Mouse (Mus musculus) heart, embryonic 12.5 days (tissue): ENCODE results near the gene Nfic. TPM values are rescaled to one million over a fixed set of nuclear protein-coding genes. Genes with fewer than 3 reads are reported as not detected.

Source experiments
- ATAC-seq: fragments of 200-750 bp; cut with Nextera tagmentation; 2 replicates; pipeline ENCODE4 v1.8.0; 2017; ENCODE audit warnings: moderate TSS enrichment, moderate library complexity; ENCODE audit not compliant: insufficient number of reproducible peaks, low FRiP score
- H3K27ac ChIP-seq: fragments of 300-500 bp; sonication (generic); 2 replicates; pipeline ENCODE4 v1.5.1; 2016; ENCODE audit warnings: mild to moderate bottlenecking, moderate library complexity; ENCODE audit not compliant: poor library complexity, severe bottlenecking
- H3K27me3 ChIP-seq: fragments of 300-500 bp; sonication (generic); replicated peaks from 2 replicates; pipeline ENCODE4 v1.6.1; 2016; ENCODE audit warnings: mild to moderate bottlenecking, moderate library complexity
- H3K36me3 ChIP-seq: fragments of 300-500 bp; sonication (generic); 2 replicates; pipeline ENCODE4 v1.6.1; 2016; ENCODE audit warnings: mild to moderate bottlenecking, moderate library complexity
- H3K4me1 ChIP-seq: fragments of 300-500 bp; sonication (generic); replicated peaks from 2 replicates; pipeline ENCODE4 v1.6.1; 2016; ENCODE audit warnings: mild to moderate bottlenecking
- H3K4me2 ChIP-seq: fragments of 300-500 bp; sonication (generic); 2 replicates; pipeline ENCODE4 v1.6.1; 2016; ENCODE audit warnings: mild to moderate bottlenecking, moderate library complexity
- H3K4me3 ChIP-seq: fragments of 300-500 bp; sonication (generic); 2 replicates; pipeline ENCODE4 v1.5.1; 2016; ENCODE audit warnings: mild to moderate bottlenecking
- H3K9ac ChIP-seq: fragments of 300-500 bp; sonication (generic); 2 replicates; pipeline ENCODE4 v1.6.1; 2016; ENCODE audit warnings: mild to moderate bottlenecking, moderate library complexity
- H3K9me3 ChIP-seq: fragments of 300-500 bp; sonication (generic); replicated peaks from 2 replicates; pipeline ENCODE4 v1.6.1; 2016; ENCODE audit warnings: mild to moderate bottlenecking, moderate library complexity
- WGBS: fragments of 180-500 bp; shearing (Covaris S2); methylation state at CpG from one replicate; pipeline ENCODE4 v1.1.7; 2016; 5-methylcytosine and 5-hydroxymethylcytosine counted together
- polyA plus RNA-seq: library from polyadenylated mRNA; unstranded; fragments of >200 nt; fragmentation: Nextera tagmentation; extraction: Ambion mirVana; gene quantifications from 2 replicates; pipeline ENCODE4 v1.2.1, GENCODE M21; 2016

Gene Nfic
- polyA plus RNA-seq, 1 experiment from 2014 or later = 40.7 TPM

DNA sequence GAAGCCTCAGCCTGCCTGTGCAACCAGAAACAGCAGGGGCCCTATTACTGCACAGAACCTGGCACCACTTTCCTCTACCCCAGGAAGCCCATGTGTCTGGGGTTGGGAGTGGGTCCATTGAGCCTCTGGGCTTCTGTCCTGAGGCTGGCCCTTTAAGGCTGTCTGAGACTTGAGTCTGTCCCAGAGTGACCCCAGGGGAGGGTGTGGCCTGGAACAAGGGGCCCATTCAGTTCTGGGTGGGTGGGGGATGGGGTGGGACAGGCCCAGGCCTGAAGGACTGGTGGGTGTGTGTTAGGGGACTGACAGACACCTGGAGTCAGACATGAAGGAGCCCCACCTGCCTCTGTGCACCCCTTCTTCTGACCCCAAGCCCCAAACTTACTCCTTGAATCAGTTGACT, 40.8 kb downstream of the Nfic start:
- no peaks in the 10 kb centered on the region for H3K9me3 ChIP-seq
- no peak for ATAC-seq
- H3K9ac ChIP-seq = peak overlapping the region; percentile 54; the same call in 1 of the 2 replicates
- H3K27me3 ChIP-seq = no peaks in the 10 kb centered on the region
- peaks cover 98% of the 10 kb centered on the region for H3K4me1 ChIP-seq
- H3K27ac ChIP-seq = peak overlapping the region; percentile 92
- H3K4me3 ChIP-seq = no peak overlapping the region
- no peak overlapping the region; the same call in 1 of the 2 replicates for H3K4me2 ChIP-seq
- peaks cover 18% of the 10 kb centered on the region for H3K36me3 ChIP-seq

DNA sequence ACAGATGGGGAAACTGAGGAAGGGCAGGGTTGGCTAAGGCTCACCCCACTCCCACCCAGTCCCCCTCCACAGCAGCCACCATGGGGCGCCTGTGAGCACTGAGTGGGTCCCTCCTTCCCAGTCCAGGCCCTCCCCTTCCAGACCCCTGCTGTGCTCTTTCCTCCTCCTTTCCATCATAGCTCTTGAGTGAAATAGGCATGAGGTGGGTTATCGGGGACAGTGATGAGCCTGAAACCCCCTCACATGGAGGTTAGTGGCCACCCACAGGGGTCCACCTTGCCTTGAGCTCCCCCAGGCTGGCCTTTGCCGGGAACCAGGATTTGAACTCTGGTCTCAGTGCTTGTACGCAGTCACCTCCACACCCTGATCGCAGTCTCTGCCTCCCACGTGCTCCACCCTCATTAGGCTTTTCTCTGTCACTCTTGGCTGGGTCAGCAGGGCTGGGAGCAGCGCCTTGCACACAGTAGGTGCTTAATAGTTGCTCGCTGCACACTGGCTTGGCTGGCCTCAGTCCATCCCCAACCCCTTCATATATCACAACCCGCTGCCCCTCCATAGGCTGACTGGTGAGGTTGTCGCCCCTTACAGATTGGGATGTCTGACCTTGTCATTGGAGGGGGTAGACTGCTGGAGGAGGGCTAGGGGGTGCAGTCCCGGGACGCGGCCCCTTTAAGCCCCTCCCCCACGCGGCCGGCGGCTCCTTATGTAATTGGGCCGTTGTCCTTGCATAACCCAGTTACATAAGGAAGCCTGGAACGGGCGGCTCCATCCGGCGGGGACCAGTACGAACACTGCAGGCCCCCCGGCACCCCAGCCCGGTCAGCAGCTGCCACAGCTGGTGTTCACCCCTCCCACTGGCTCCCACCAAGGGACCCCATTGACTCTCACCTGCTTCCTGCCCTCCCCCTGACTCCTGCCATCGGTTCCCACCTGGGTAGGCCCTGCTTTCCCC, 41.8 kb downstream of the Nfic start:
- 31% methylated on average over 26 of the region's 26 CpGs for WGBS
- peak overlapping the region; percentile 54 for H3K9ac ChIP-seq
- H3K27me3 ChIP-seq = no peaks in the 10 kb centered on the region
- no peak for ATAC-seq
- H3K27ac ChIP-seq = peak overlapping the region; percentile 92
- peaks cover 10% of the 10 kb centered on the region; the same call in 1 of the 2 replicates for H3K36me3 ChIP-seq
- no peak overlapping the region for H3K4me3 ChIP-seq
- no peaks in the 10 kb centered on the region for H3K9me3 ChIP-seq
- H3K4me1 ChIP-seq = peaks cover 100% of the 10 kb centered on the region
- peak overlapping the region; percentile 51 for H3K4me2 ChIP-seq

DNA sequence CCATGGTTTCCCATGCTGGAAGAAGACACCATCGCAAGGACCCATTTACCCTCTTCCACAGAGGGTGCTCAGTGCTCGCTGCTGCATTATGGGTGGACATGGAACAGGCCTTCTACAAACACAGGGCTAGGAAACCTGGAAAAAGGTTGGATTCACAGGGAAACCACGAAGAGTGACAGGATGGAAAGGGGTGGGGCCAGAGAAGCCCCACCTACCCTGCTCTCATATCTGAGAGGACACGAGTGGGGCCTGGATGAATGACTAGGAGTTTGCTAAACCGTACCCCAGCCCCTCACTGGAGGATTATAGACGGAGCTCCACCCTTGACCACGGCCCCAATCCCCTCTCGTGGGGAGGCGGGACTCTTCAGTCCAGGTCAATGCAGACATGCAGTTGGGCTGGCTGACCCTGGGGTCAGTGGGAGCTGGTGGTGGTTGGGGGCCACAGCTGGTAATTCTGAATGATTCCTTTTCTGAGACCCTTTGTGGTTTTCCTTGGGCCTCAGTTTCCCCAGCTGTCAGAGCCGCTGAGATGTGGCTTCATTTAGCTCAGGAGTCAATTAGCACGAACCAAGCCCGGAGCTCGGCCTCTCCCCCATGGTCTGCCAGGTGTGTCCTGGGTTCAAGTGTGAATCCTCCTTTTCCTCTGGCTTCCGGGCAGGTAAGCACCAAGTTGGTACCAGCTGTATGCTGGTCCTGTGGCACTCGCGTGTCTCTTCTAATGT, 42.7 kb downstream of the Nfic start:
- Histone ChIP-seq H3K4me2 (peak overlapping the region; percentile 12; the same call in 1 of the 2 replicates), H3K4me1 (peaks cover 100% of the 10 kb centered on the region), H3K36me3 (peaks cover 16% of the 10 kb centered on the region; the same call in 1 of the 2 replicates), H3K27ac (peak overlapping the region; percentile 92), H3K9ac (peak overlapping the region; percentile 28), H3K9me3 (no peaks in the 10 kb centered on the region), H3K27me3 (no peaks in the 10 kb centered on the region), H3K4me3 (no peak overlapping the region)
- no peak for ATAC-seq
- WGBS = 70% methylated on average over 16 of the region's 16 CpGs

DNA sequence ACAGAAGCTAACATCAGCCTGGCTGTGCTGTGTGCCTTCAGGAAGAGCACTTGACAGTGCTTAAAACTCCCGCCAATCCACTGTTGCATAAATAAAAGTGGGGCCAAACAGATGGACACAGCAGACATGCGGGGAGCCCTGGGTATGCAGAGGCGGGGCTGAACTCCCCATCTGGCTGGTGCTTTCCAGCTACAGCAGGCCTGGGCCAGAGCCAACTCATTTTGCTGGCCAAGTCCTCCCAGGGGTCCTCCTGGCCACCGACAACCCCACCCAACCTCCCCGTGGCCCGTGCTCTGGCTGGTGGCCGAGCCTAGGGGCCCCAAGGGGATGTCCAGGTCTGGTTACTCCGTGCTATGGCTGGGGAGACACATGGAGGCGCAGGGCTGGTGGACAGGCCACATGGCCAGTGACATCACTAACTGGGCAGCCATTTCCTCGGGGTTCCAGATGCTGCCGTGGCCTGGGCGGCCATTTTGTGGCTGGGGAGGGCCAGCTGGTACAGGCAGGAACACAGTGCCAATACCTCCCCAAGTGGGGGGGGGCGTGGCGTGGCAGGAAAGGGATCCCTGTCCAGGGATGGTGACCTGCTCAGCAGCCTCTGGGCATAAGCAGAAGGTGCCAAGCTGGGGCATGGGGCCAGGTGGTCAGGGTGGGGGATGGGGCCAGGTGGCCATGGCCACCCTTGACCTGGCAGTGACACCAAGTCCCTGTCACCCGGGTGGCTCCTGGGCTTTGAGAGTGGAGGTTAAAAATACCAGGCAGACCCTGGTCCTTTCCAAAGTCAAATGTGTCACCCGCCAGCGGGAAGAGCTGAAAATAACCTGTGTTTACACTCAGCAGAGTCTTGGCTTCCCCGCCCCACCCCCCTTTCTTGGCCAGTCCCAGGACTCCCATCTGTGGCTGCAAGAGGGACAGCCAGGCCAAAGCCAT, 43.7 kb downstream of the Nfic start:
- Histone ChIP-seq H3K4me1 (peaks cover 100% of the 10 kb centered on the region), H3K9ac (peak overlapping the region; percentile 49), H3K4me2 (peak overlapping the region; percentile 12; the same call in 1 of the 2 replicates), H3K27me3 (no peaks in the 10 kb centered on the region), H3K4me3 (no peak overlapping the region), H3K27ac (peak overlapping the region; percentile 92), H3K9me3 (no peaks in the 10 kb centered on the region), H3K36me3 (peaks cover 17% of the 10 kb centered on the region; the same call in 1 of the 2 replicates)
- 47% methylated on average over 18 of the region's 18 CpGs for WGBS
- no peak for ATAC-seq

DNA sequence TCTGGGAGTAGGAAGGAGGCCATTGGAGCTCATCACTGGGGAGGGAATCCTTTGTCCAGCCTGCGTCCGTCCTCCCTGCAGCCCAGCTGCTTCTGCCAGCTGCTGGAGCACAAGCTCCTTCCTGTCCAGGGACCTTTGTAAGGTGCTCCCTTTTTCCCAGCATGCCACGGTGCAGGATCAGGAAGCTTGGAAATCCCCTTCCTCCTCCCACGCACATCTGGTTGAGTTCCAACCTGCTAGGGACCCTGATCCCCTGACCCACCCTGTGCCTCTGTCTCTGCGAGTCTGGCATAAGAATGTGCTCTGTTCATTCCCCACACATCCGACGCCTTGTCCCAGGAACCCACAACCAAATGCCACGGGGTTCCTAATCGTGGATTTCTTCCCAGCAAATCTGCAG, 44.5 kb downstream of the Nfic start:
- no peak overlapping the region for H3K9ac ChIP-seq
- H3K4me1 ChIP-seq = peaks cover 100% of the 10 kb centered on the region
- peaks cover 24% of the 10 kb centered on the region; the same call in 1 of the 2 replicates for H3K36me3 ChIP-seq
- WGBS = 66% methylated on average over 9 of the region's 9 CpGs
- H3K4me3 ChIP-seq = no peak overlapping the region
- H3K27ac ChIP-seq = peak overlapping the region; percentile 92
- no peaks in the 10 kb centered on the region for H3K9me3 ChIP-seq
- no peaks in the 10 kb centered on the region for H3K27me3 ChIP-seq
- H3K4me2 ChIP-seq = peak overlapping the region; percentile 37; the same call in 1 of the 2 replicates
- no peak for ATAC-seq

DNA sequence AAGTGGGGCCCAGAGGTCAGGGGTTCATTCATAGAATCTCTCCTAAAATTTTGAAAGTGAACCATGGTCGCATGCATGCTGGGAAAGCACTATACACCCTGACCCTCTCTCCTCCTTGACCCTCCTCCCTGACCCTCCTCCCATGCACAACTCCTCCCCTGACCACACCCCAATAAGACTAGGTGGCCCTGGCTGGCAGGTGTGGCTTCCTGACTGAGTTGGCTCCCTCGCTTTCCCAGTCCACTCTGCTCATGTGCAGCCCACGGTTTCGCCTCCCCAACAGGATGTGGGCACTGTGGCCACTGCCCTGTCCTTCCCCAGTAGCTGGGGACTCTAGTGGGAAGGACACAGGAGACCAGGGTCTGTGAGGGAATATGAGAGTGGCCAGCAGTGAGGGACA, 45.1 kb downstream of the Nfic start:
- H3K36me3 ChIP-seq = peaks cover 29% of the 10 kb centered on the region
- H3K4me1 ChIP-seq = peaks cover 100% of the 10 kb centered on the region
- H3K9ac ChIP-seq = peak overlapping the region; percentile 8; the same call in 1 of the 2 replicates
- peak overlapping the region; percentile 11; the same call in 1 of the 2 replicates for H3K4me3 ChIP-seq
- no peaks in the 10 kb centered on the region for H3K9me3 ChIP-seq
- H3K27me3 ChIP-seq = no peaks in the 10 kb centered on the region
- ATAC-seq = no peak
- H3K4me2 ChIP-seq = peak overlapping the region; percentile 37
- 62% methylated on average over 4 of the region's 4 CpGs for WGBS
- H3K27ac ChIP-seq = peak overlapping the region; percentile 92

DNA sequence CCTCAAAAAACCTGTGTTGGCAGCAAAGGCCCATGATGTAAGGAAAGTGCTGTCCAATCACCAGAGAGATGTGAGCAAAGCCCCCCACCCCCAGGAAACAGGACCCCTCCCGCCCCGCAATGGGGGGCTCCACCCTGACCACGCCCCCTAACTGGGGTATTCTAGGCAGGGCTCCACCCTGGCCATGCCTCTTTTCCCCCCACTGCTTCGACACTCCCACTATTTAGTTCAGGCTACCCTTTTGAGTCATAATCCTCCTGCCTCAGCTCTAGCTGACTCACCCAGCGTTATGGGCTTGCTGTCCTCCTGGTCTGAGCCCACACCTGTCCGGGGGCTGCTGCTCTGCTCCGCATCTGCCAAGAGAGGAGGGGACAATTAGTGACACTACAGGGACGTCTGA, 46.1 kb downstream of the Nfic start:
- Histone ChIP-seq H3K9ac (peak overlapping the region; percentile 26; the same call in 1 of the 2 replicates), H3K4me3 (0 out of 2 replicates have a peak overlapping the region, but pooled peaks have one; percentile 11), H3K27ac (peak overlapping the region; percentile 92), H3K36me3 (peaks cover 39% of the 10 kb centered on the region), H3K4me1 (peaks cover 97% of the 10 kb centered on the region), H3K27me3 (0 out of 2 replicates have a peak, but pooled peaks cover 5% of the 10 kb centered on the region), H3K9me3 (no peaks in the 10 kb centered on the region), H3K4me2 (peak overlapping the region; percentile 37)
- ATAC-seq = peak; percentile 19
- WGBS = 25% methylated on average over 8 of the region's 8 CpGs

DNA sequence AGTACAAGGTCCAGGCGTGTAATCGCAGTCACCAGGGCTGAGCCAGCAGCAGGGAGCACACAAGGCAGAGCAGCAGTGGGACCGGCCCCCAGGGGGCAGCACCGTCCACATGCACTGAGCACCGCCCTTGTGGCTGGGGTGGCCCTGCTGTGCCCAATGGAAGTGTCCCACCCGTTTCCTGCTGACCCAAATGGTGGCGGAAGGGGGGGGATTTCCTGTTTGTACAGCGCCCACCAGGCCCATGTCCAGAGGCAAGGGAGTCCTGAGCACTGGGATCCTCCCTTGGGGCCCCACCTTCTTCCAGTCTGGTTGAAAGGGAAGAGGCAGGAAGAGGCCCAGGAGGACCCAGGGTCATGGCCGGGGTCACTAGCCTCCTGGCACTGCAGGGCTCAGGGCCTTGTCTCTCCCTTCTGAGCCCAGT, 46.6 kb downstream of the Nfic start:
- 20% methylated on average over 9 of the region's 9 CpGs for WGBS
- Histone ChIP-seq H3K27ac (peak overlapping the region; percentile 92), H3K36me3 (peaks cover 43% of the 10 kb centered on the region), H3K9ac (peak overlapping the region; percentile 15; the same call in 1 of the 2 replicates), H3K27me3 (0 out of 2 replicates have a peak, but pooled peaks cover 5% of the 10 kb centered on the region), H3K9me3 (no peaks in the 10 kb centered on the region), H3K4me3 (no peak overlapping the region), H3K4me1 (peaks cover 97% of the 10 kb centered on the region), H3K4me2 (no peak overlapping the region)
- ATAC-seq = peak; percentile 49

DNA sequence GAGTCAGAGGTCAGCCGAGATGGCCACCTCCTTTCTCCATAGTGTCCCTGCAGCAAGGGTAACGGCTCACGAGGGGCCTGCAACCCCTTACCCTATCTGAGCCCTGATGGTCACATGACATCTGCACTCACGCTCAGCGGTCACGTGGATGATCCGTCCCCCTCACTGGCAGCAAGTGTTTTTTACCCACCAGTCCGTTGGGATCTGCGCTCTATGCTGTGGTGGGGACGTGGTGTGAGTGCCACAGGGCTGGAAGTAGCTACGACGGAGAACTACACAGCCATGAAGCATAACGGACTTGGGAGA, 47.1 kb downstream of the Nfic start:
- Histone ChIP-seq H3K27me3 (0 out of 2 replicates have a peak, but pooled peaks cover 5% of the 10 kb centered on the region), H3K4me2 (no peak overlapping the region), H3K9ac (peak overlapping the region; percentile 15; the same call in 1 of the 2 replicates), H3K9me3 (no peaks in the 10 kb centered on the region), H3K4me1 (peaks cover 96% of the 10 kb centered on the region), H3K4me3 (no peak overlapping the region), H3K36me3 (peaks cover 48% of the 10 kb centered on the region), H3K27ac (peak overlapping the region; percentile 92)
- 37% methylated on average over 13 of the region's 13 CpGs for WGBS
- ATAC-seq = no peak
